Mouse (Mus musculus): Measurements from ENCODE around the gene Tex10.

The Tex10 gene

DNA sequence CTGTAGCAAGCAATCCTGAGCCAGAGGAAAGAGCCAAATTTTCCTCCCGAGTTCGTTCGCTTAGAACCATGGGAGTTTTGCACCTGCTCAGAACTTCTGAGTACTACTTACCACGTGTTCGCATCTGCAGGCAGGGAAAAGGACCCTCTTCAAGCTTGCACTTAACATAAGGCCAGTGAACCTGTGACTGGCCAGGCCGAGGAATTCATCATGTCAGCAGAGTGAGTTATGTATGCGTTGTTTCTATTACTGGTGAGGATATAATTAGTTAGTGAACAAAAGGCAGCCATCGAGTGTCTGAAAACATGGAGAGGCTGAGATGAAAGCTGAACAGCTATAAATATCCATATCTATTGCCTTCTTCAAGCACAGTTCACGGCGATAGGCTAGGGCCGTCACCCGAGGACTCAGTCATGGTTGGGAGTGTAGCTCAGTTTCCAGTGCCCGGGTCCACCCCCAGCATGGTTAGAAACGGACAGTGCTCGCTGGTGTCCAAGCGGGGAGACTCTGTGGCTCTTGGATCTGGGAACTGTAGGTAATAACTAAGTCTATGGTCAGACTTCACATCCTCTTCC is 70.1 kb downstream of the Tex10 start:
- DNase-seq (ENCODE audit: low spot score in 2 of 2) = no peak

DNA sequence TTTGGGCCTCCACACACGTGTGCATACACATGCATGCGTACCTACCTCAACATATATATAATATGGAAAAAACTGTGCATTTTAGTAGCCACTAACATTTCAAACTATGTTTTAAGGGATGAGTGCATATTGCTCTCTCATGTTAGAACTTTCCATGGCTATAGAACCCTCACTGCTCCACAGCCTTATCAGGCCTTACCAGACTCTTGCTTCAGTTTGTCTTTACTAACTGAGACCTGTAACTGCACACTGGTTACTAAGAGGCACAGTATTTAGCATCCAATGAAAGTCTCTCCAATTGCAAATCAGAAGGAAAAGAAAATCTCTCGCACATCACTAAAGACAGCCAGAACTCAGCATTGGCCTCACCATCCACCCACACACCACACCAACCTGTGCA is 76.3 kb downstream of the Tex10 start:
- no peak for DNase-seq (ENCODE audit: low spot score in 2 of 2)

DNA sequence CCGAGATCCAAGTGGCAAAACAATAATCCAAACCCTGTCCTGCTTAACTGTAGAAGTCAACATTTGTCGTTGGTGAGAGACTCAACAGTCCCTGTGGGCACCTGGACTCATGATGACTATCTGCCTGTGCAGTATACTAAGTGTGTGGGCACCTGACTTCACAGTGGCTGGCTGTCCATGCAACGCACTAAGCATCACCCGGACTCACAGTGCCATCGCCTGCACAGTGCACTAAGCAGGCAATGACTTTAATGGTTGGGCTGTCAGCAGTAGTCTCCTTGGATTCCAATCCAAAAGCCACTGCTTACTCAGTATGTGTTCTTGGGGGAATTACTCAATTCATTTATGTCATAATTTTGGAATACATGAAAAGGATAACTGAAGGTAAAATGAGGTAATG is 90.8 kb downstream of the Tex10 start:
- no peak for DNase-seq (ENCODE audit: low spot score in 2 of 2)

DNA sequence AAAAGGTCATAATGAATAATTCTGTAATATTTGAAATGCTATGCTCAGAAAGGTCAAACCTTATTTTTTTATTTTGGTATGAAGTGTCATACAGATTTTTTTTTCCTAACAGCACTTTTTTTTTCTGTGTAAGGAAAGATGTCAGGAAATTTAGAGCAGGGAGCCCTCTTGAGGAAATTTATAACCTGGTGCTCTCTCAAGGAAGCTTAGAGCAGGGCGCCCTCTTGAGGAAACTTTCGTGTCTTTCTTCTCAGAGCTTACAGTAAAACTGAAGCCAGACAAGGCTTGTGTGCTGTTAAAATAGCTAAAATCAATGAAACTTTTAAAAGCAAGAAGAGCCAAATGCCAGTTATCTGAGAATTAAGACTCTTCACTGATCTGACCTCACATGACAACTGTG is 92.3 kb downstream of the Tex10 start:
- peak; percentile 55 to 76 for DNase-seq (ENCODE audit: low spot score in 2 of 2)

Measured in cerebellum, postnatal 4 days (tissue).